Mouse (Mus musculus) ES-Bruce4 (cell line): ENCODE measurements at regions not wholly inside any gene's neighbourhood (a gene's known extent, or its start where the extent isn't known, plus 50 kb on each side); places are given as distances from the start of the nearest gene placed in this dataset.
"Not testable (repeated sequence)": the region's sequence is repeated elsewhere in the genome, so short reads cannot be mapped to it uniquely, and the experiment has no call there.

Experiments used
- H3K27ac ChIP-seq: 2 replicates; pipeline ENCODE4 v1.5.1; 2012; ENCODE audit warnings: low read length, inconsistent platforms; ENCODE audit not compliant: insufficient read depth
- H3K27me3 ChIP-seq: 2 replicates; pipeline ENCODE4 v1.6.1; 2012; ENCODE audit warnings: mild to moderate bottlenecking, low read length, inconsistent platforms; ENCODE audit not compliant: control insufficient read depth, poor library complexity, insufficient read depth, severe bottlenecking
- H3K36me3 ChIP-seq: 2 replicates; pipeline ENCODE4 v1.6.1; 2012; ENCODE audit warnings: inconsistent platforms, mild to moderate bottlenecking, low read length, moderate library complexity; ENCODE audit not compliant: control insufficient read depth, poor library complexity, insufficient read depth, severe bottlenecking
- H3K4me1 ChIP-seq: one replicate; pipeline ENCODE4 v1.8.1; 2011; ENCODE audit warnings: low read length; ENCODE audit not compliant: control insufficient read depth, insufficient read depth
- H3K4me3 ChIP-seq: 2 replicates; pipeline ENCODE4 v1.5.1; 2011; ENCODE audit warnings: low read depth, mild to moderate bottlenecking, low read length
- H3K9ac ChIP-seq: 2 replicates; pipeline ENCODE4 v1.6.1; 2012; ENCODE audit warnings: low read depth, mild to moderate bottlenecking, inconsistent platforms; ENCODE audit not compliant: poor library complexity, severe bottlenecking
- H3K9me3 ChIP-seq: replicated peaks from 2 replicates; pipeline ENCODE4 v1.6.1; 2012; ENCODE audit warnings: mild to moderate bottlenecking, low read length, inconsistent platforms; ENCODE audit not compliant: control insufficient read depth, poor library complexity, insufficient read depth, severe bottlenecking
- CTCF ChIP-seq: IDR thresholded peaks from one replicate; pipeline ENCODE4 v1.8.1; 2011; ENCODE audit warnings: low read depth, low read length
- EP300 ChIP-seq: IDR thresholded peaks from 2 replicates; pipeline ENCODE4 v1.6.1; 2011; ENCODE audit warnings: low read depth, low read length; ENCODE audit not compliant: insufficient read depth
- POLR2A ChIP-seq: IDR thresholded peaks from one replicate; pipeline ENCODE4 v1.8.1; 2011; ENCODE audit warnings: low read length; ENCODE audit not compliant: insufficient read depth

DNA sequence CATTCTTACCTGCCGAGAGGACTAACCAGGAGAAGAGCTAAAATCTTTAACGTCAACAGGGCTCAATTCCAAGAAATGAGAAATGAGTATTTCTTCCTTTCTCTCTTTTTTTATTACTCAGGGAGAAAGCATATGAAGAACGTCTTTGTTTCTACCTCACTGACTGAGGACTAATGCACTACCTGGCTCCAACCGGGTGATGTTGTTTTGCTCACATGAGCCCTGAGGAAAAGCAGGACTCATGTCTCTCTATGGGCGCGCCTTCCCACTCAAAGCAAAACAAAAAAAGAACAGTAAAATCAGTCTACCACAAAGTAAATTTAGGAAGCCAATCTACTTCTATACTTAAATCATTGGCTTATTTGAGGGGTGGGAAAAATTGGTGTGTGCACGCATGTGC lies 271.3 kb upstream of the Dcbld2 start:
- H3K27ac ChIP-seq = no peak overlapping the region
- H3K27me3 ChIP-seq = no peaks in the 10 kb centered on the region
- H3K36me3 ChIP-seq = no peaks in the 10 kb centered on the region
- no peaks in the 10 kb centered on the region for H3K4me1 ChIP-seq
- no peak overlapping the region for H3K4me3 ChIP-seq
- TF ChIP-seq CTCF (no peak), EP300 (no peak), POLR2A (no peak)
- no peaks in the 10 kb centered on the region for H3K9me3 ChIP-seq
- no peak overlapping the region for H3K9ac ChIP-seq

DNA sequence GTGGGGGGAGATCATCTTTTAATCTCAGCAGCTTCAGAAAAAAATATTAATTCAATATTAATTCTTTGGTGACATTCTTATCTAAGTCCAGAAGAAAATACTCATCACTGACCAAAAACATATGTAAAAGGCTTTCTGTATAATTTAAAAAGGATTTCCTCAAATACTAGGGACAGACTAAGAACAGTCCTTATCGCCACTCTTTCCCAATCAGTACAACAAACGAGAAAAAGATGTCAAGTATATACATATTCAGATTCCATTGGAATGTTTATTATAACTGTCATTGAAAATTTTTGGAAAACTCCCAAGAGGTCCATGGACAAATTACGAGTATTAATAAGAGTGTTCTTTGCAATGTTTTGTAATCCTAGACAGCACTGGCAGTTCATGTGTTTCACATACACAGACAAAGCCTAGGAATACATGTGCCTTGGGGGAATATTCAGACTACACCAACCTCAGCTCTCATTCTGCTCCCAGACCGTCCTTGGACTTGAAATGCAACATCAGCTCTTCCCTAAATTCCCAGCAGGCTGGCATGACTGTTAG lies 270.4 kb upstream of the Dcbld2 start:
- no peaks in the 10 kb centered on the region for H3K27me3 ChIP-seq
- H3K4me1 ChIP-seq = no peaks in the 10 kb centered on the region
- no peak for TF ChIP-seq CTCF
- TF ChIP-seq EP300 = no peak
- TF ChIP-seq POLR2A = no peak
- H3K9me3 ChIP-seq = no peaks in the 10 kb centered on the region
- H3K9ac ChIP-seq = no peak overlapping the region
- no peaks in the 10 kb centered on the region for H3K36me3 ChIP-seq
- H3K4me3 ChIP-seq = no peak overlapping the region
- no peak overlapping the region for H3K27ac ChIP-seq

DNA sequence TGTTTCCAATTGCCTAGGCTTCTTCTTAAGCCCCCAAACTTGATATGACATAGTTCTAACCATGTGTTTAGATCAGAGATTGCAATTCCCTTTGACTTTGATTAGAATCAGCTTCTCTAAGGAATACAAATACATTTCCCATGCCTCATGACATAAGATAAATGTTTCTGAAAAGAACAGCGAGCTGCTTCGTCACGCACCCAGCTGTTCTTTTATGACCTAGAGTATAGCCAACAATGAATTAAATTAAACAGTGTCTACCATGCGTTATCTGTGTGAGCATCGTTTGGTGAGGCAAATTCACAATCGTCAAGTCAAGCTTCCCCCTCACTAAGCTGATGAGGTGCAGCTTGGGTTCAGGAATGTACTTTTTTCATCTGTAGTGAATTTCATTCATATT lies 261.8 kb upstream of the Dcbld2 start:
- no peaks in the 10 kb centered on the region for H3K36me3 ChIP-seq

DNA sequence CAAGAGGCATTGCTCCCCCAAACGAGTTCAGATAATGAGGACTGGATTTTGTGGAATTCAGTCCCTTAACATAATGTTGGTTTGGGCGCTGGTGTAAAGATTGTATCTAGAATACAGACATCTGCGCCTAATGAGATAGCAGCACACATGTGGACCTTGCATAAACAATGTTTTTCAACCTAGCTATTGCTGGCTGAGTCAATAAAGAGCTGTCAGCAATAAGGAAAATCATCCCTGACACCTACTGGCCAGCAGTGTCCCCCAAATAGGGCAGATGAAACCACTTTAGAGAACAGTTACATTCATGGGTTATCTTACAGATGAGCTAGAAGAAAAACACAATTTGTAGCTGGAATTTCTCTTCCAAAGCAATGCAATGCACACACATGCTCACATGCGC lies 252.7 kb upstream of the Dcbld2 start:
- Histone ChIP-seq H3K9ac (no peak overlapping the region), H3K27me3 (no peaks in the 10 kb centered on the region), H3K27ac (no peak overlapping the region), H3K36me3 (no peaks in the 10 kb centered on the region), H3K4me1 (no peaks in the 10 kb centered on the region), H3K9me3 (no peaks in the 10 kb centered on the region), H3K4me3 (no peak overlapping the region)
- TF ChIP-seq EP300 (no peak), CTCF (no peak), POLR2A (no peak)

More for the DNA sequence above, 261.8 kb upstream of the Dcbld2 start:
- Histone ChIP-seq H3K27ac (no peak overlapping the region), H3K9ac (no peak overlapping the region), H3K4me1 (no peaks in the 10 kb centered on the region), H3K9me3 (no peaks in the 10 kb centered on the region), H3K4me3 (no peak overlapping the region), H3K27me3 (no peaks in the 10 kb centered on the region)
- no peak for TF ChIP-seq POLR2A
- no peak for TF ChIP-seq CTCF
- TF ChIP-seq EP300 = no peak

DNA sequence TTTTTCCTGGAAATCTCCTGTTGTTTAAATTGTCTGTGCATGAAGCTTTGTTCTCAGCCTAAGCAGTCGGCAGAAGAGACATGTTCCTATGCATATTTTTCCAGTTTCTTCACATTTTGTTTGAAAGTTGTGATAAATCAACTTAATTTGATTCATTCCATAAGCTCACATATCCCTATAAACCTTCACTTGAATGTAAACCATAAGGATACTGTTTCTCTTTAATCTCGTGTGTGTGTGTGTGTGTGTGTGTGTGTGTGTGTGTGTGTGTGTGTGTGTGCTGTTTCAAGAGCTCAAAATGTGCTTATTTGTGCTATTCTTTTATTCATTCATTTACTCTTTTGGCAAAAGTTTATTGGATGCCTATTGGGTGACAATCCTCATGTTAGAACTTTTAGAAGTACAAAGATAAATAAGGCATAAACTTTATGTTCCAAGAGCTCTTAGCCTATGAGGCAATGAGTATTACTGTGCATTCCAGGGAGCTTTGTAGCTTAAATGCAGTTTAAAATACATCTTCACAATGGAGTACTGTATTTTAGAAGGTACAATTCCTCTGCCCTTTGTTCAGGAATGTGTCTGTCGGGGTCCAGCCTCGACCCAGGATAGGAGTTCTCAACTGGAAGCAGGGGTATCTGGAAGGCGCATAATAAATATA lies 229.4 kb upstream of the Dcbld2 start:
- TF ChIP-seq EP300 (no peak), POLR2A (no peak), CTCF (no peak)
- no peak overlapping the region for H3K9ac ChIP-seq
- no peaks in the 10 kb centered on the region for H3K4me1 ChIP-seq
- H3K4me3 ChIP-seq = no peak overlapping the region
- no peaks in the 10 kb centered on the region for H3K36me3 ChIP-seq
- no peak overlapping the region for H3K27ac ChIP-seq
- H3K27me3 ChIP-seq = no peaks in the 10 kb centered on the region
- no peaks in the 10 kb centered on the region for H3K9me3 ChIP-seq

DNA sequence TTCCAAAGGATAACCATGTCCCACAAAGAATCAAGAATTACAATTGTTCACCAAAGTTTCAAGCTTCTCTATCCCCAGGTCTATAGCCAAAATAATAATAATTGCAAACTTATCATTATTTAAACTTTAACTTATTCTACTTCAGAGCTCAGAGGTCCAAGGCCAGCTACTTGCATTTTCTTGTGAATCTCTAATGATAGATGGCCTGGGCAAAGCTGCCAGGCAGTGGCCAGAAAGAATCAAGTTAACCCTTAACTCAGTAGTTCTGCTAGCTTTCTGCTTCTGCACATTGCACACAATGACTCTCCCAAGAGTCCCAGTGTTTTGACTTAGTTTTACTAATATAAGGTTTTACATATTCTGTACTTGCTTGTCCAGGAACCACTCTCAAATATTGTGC lies 228.3 kb upstream of the Dcbld2 start:
- not testable (repeated sequence) for H3K27me3 ChIP-seq, H3K9ac ChIP-seq, H3K9me3 ChIP-seq, H3K36me3 ChIP-seq, H3K4me1 ChIP-seq, H3K27ac ChIP-seq, H3K4me3 ChIP-seq
